Mouse (Mus musculus) forebrain, embryonic 10.5 days (tissue): ENCODE measurements around the gene Clec18a. TPM values are rescaled to one million over a fixed set of nuclear protein-coding genes. Genes with fewer than 3 reads are reported as not detected.
"Not testable (repeated sequence)": the region's sequence is repeated elsewhere in the genome, so short reads cannot be mapped to it uniquely, and the experiment has no call there.

ENCODE experiments used
- DNase-seq: peaks from one replicate; pipeline ENCODE4 v3.0.0-alpha.2; 2017; ENCODE audit warnings: low spot score; ENCODE audit errors: extremely low spot score
- H3K27ac ChIP-seq: fragments of 300-500 bp; sonication (generic); 2 replicates; pipeline ENCODE4 v1.5.1; 2016; ENCODE audit warnings: mild to moderate bottlenecking
- H3K27me3 ChIP-seq: fragments of 300-500 bp; sonication (generic); 2 replicates; pipeline ENCODE4 v1.6.1; 2016; ENCODE audit warnings: mild to moderate bottlenecking; ENCODE audit not compliant: poor library complexity, severe bottlenecking
- H3K36me3 ChIP-seq: fragments of 300-500 bp; sonication (generic); replicated peaks from 2 replicates; pipeline ENCODE4 v1.6.1; 2016; ENCODE audit warnings: mild to moderate bottlenecking, moderate library complexity
- H3K4me1 ChIP-seq: fragments of 300-500 bp; sonication (generic); 2 replicates; pipeline ENCODE4 v1.6.1; 2016
- H3K4me3 ChIP-seq: fragments of 300-500 bp; sonication (generic); 2 replicates; pipeline ENCODE4 v1.5.1; 2016; ENCODE audit warnings: mild to moderate bottlenecking, moderate library complexity
- H3K9me3 ChIP-seq: fragments of 300-500 bp; sonication (generic); 2 replicates; pipeline ENCODE4 v1.6.1; 2016; ENCODE audit warnings: mild to moderate bottlenecking, moderate library complexity
- WGBS: fragments of 180-500 bp; shearing (Covaris S2); methylation state at CpG from one replicate; pipeline ENCODE4 v1.1.7; 2016; 5-methylcytosine and 5-hydroxymethylcytosine counted together
- polyA plus RNA-seq: library from polyadenylated mRNA; unstranded; fragments of >200 nt; fragmentation: Nextera tagmentation; extraction: Ambion mirVana; gene quantifications from 2 replicates; pipeline ENCODE4 v1.2.1, GENCODE M21; 2016

Clec18a gene
- polyA plus RNA-seq, 1 experiment from 2014 or later = 1.6 TPM

DNA sequence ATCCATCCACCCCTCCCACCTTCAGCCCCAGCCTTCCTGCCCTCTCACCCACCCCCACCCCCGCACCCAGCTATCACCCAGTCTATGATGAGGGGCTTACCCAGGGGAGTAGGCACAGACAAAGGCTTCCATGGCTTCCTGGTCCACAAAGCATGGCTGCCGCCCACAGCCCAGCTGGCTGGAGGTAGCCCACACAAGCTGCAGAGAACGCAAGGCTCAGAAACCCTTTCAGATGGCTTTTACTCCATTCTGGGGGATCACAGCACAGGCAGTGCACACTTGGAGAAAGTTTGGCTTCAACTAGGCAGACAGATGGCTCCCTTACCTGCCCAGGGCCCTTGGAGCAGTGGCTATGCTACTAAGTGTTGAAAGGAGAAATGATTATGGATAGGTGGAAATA, 16.3 kb downstream of the Clec18a start:
- no peak overlapping the region for H3K4me3 ChIP-seq
- DNase-seq = no peak
- H3K9me3 ChIP-seq = no peaks in the 10 kb centered on the region
- H3K36me3 ChIP-seq = no peaks in the 10 kb centered on the region
- no peaks in the 10 kb centered on the region for H3K27me3 ChIP-seq
- H3K27ac ChIP-seq = no peak overlapping the region
- WGBS = 80% methylated on average over 3 of the region's 3 CpGs
- peaks cover 25% of the 10 kb centered on the region for H3K4me1 ChIP-seq

DNA sequence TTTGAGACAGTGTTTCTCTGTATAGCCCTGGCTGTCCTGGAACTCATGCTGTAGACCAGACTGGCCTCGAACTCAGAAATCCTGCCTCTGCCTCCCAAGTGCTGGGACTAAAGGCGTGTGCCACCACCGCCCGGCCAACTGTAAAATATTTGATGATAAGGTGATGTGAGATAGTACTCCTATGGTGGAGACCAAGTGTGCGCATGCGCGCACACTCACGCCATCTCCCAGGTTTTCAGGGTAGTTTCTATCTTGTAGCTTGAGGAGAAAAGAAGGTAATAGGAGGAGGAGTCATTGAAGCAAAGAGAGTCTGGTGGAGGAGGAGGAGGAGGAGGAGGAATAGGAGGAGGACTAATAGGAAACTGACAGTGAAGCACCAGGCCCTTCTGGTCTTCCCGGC, 23.6 kb downstream of the Clec18a start:
- DNase-seq, H3K4me3 ChIP-seq, H3K27ac ChIP-seq, H3K9me3 ChIP-seq, H3K4me1 ChIP-seq, H3K36me3 ChIP-seq, H3K27me3 ChIP-seq: not testable (repeated sequence)
- whole genome bisulfite sequencing = 89% methylated on average over 9 of the region's 9 CpGs

GRCm38 (mm10) chr8:111067439-111067838, 24.8 kb downstream of the Clec18a start:
- DNase-seq = no peak
- Histone ChIP-seq H3K9me3 (no peaks in the 10 kb centered on the region), H3K27ac (no peak overlapping the region), H3K27me3 (peaks cover 4% of the 10 kb centered on the region; the same call in 1 of the 2 replicates), H3K4me3 (no peak overlapping the region), H3K36me3 (no peaks in the 10 kb centered on the region), H3K4me1 (peaks cover 8% of the 10 kb centered on the region)
- WGBS = 29% methylated on average over 10 of the region's 10 CpGs

- no peaks in the 10 kb centered on the region for H3K36me3 ChIP-seq
- no peak for DNase-seq
- WGBS = 62% methylated on average over 4 of the region's 4 CpGs
- no peak overlapping the region for H3K27ac ChIP-seq
- H3K4me1 ChIP-seq = peaks cover 15% of the 10 kb centered on the region
- H3K9me3 ChIP-seq = no peaks in the 10 kb centered on the region
- H3K4me3 ChIP-seq = no peak overlapping the region
- peaks cover 4% of the 10 kb centered on the region; the same call in 1 of the 2 replicates for H3K27me3 ChIP-seq
Measured at GRCm38 (mm10) chr8:111066308-111066707, 25.9 kb downstream of the Clec18a start.

- H3K36me3 ChIP-seq = peaks cover 14% of the 10 kb centered on the region
- H3K27me3 ChIP-seq = peaks cover 9% of the 10 kb centered on the region; the same call in 1 of the 2 replicates
- peak overlapping the region; percentile 57 for H3K4me3 ChIP-seq
- 0 out of 2 replicates have a peak overlapping the region, but pooled peaks have one; percentile 86 for H3K27ac ChIP-seq
- no peaks in the 10 kb centered on the region for H3K9me3 ChIP-seq
- WGBS = 52% methylated on average over 2 of the region's 2 CpGs
- no peak for DNase-seq
- peaks cover 35% of the 10 kb centered on the region for H3K4me1 ChIP-seq
Measured at GRCm38 (mm10) chr8:111062893-111063292, 29.3 kb downstream of the Clec18a start.

- peak overlapping the region; percentile 57 for H3K4me3 ChIP-seq
- WGBS = under 1% methylated on average over 27 of the region's 27 CpGs
- H3K36me3 ChIP-seq = peaks cover 21% of the 10 kb centered on the region
- H3K4me1 ChIP-seq = peaks cover 42% of the 10 kb centered on the region
- peak; percentile 92 for DNase-seq
- H3K9me3 ChIP-seq = no peaks in the 10 kb centered on the region
- H3K27ac ChIP-seq = peak overlapping the region; percentile 86
- peaks cover 9% of the 10 kb centered on the region; the same call in 1 of the 2 replicates for H3K27me3 ChIP-seq
Measured at GRCm38 (mm10) chr8:111062072-111062757, 30.0 kb downstream of the Clec18a start.

GRCm38 (mm10) chr8:111061688-111062071, 30.5 kb downstream of the Clec18a start:
- 0% methylated on average over 14 of the region's 14 CpGs for WGBS
- Histone ChIP-seq H3K4me3 (peak overlapping the region; percentile 57), H3K27ac (peak overlapping the region; percentile 86), H3K4me1 (peaks cover 48% of the 10 kb centered on the region), H3K27me3 (peaks cover 9% of the 10 kb centered on the region; the same call in 1 of the 2 replicates), H3K9me3 (no peaks in the 10 kb centered on the region), H3K36me3 (peaks cover 26% of the 10 kb centered on the region)
- no peak for DNase-seq

DNA sequence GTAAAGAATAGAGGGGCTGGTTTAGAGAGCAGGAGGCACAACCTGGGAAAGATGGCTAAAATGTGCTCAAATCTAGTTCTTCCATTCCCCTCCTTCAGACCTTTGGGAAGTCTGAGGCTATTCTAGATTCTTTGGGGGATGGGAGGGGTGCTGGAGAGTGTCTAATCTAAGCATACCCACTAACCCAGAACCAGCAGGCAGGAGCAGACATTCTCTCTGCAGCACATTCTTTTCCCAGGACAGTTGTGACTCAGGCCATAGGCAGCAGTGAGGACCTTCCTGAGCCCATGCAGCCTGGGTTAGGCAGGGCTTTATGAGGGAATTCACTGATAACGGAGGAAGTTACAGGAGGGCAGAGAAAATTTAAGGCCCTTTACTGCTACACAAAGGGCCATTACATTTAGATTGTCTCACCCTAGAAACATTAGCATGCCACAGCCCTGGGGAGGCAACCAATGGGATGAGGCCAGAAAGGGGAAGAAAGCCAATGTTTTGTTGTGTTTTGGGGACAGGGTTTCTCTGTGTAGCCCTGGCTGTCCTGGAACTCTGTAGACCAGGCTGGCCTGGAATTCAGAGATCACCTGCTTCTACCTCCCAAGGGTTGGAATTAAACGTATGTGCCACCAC, 33.2 kb downstream of the Clec18a start:
- peaks cover 49% of the 10 kb centered on the region for H3K36me3 ChIP-seq
- WGBS = 68% methylated on average over 2 of the region's 2 CpGs
- peaks cover 48% of the 10 kb centered on the region for H3K4me1 ChIP-seq
- H3K27ac ChIP-seq = no peak overlapping the region
- DNase-seq = no peak
- H3K27me3 ChIP-seq = 0 out of 2 replicates have a peak, but pooled peaks cover 5% of the 10 kb centered on the region
- 0 out of 2 replicates have a peak, but pooled peaks cover 2% of the 10 kb centered on the region for H3K9me3 ChIP-seq
- H3K4me3 ChIP-seq = no peak overlapping the region

- Histone ChIP-seq H3K36me3 (peaks cover 72% of the 10 kb centered on the region), H3K27me3 (0 out of 2 replicates have a peak, but pooled peaks cover 5% of the 10 kb centered on the region), H3K9me3 (0 out of 2 replicates have a peak, but pooled peaks cover 2% of the 10 kb centered on the region), H3K4me1 (peaks cover 37% of the 10 kb centered on the region), H3K4me3 (peak overlapping the region; percentile 98), H3K27ac (peak overlapping the region; percentile 95)
- DNase-seq = peak; percentile 44
- under 1% methylated on average over 63 of the region's 63 CpGs for WGBS
Measured at GRCm38 (mm10) chr8:111056691-111057293, 35.4 kb downstream of the Clec18a start.

DNA sequence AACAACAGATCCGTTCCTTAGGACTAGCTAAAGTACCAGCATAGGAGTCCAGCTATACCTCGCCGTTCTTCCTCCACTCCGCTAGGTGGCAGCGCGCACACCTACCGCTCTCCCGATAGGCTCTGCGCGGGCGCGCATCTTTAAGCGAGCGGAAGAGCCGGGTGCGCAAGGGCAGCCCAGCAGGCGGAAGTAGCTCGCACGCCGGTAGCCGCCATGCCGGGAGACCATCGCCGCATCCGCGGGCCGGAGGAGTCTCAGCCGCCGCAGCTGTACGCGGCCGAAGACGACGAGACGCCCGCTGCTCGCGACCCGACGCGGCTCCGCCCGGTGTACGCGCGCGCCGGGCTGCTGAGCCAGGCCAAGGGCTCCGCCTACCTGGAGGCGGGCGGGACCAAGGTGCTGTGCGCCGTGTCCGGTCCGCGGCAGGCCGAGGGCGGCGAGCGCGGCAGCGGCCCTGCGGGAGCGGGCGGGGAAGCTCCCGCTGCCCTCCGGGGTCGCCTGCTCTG, 36.0 kb downstream of the Clec18a start, which contains the start of gene Exosc6:
Gene Exosc6 (plus strand): TSS at position 182 of the 506 bp plus-strand sequence.
- DNase-seq = peak; percentile 90
- Histone ChIP-seq H3K36me3 (peaks cover 78% of the 10 kb centered on the region), H3K27ac (peak within 1 kb of the TSS; percentile 95), H3K4me3 (peak within 1 kb of the TSS; percentile 98), H3K4me1 (peaks cover 31% of the 10 kb centered on the region), H3K9me3 (0 out of 2 replicates have a peak, but pooled peaks cover 2% of the 10 kb centered on the region), H3K27me3 (0 out of 2 replicates have a peak, but pooled peaks cover 5% of the 10 kb centered on the region)
- WGBS = under 1% methylated on average over 68 of the region's 68 CpGs

- Histone ChIP-seq H3K4me3 (peak overlapping the region; percentile 98), H3K4me1 (peaks cover 26% of the 10 kb centered on the region), H3K36me3 (peaks cover 83% of the 10 kb centered on the region), H3K27ac (no peak overlapping the region), H3K9me3 (0 out of 2 replicates have a peak, but pooled peaks cover 2% of the 10 kb centered on the region), H3K27me3 (0 out of 2 replicates have a peak, but pooled peaks cover 1% of the 10 kb centered on the region)
- 68% methylated on average over 2 of the region's 2 CpGs for WGBS
- DNase-seq = no peak
Measured at GRCm38 (mm10) chr8:111055661-111056060, 36.6 kb downstream of the Clec18a start.

- Histone ChIP-seq H3K36me3 (peaks cover 88% of the 10 kb centered on the region), H3K4me1 (peaks cover 24% of the 10 kb centered on the region), H3K27me3 (no peaks in the 10 kb centered on the region), H3K9me3 (0 out of 2 replicates have a peak, but pooled peaks cover 2% of the 10 kb centered on the region), H3K27ac (no peak overlapping the region), H3K4me3 (peak overlapping the region; percentile 98; the same call in 1 of the 2 replicates)
- no peak for DNase-seq
- 93% methylated on average over 17 of the region's 17 CpGs for WGBS
Measured at GRCm38 (mm10) chr8:111055031-111055634, 37.1 kb downstream of the Clec18a start.
